Mouse (Mus musculus) testis, adult 2 months (tissue): ENCODE data around the gene Insig1. TPM values are rescaled to one million over a fixed set of nuclear protein-coding genes. Genes with fewer than 3 reads are reported as not detected.

ENCODE experiments used
- H3K27ac ChIP-seq: fragments of 200-500 bp; 2 replicates; pipeline ENCODE4 v1.5.1; 2012; ENCODE audit warnings: low read depth, low read length; ENCODE audit not compliant: control insufficient read depth, insufficient read depth
- H3K27me3 ChIP-seq: fragments of 200-500 bp; 2 replicates; pipeline ENCODE4 v1.6.1; 2012; ENCODE audit warnings: mild to moderate bottlenecking, low read length, moderate library complexity; ENCODE audit not compliant: control insufficient read depth, insufficient read depth
- H3K36me3 ChIP-seq: fragments of 200-500 bp; 2 replicates; pipeline ENCODE4 v1.6.1; 2012; ENCODE audit warnings: mild to moderate bottlenecking, low read length; ENCODE audit not compliant: control insufficient read depth, insufficient read depth
- H3K4me1 ChIP-seq: fragments of 200-500 bp; 2 replicates; pipeline ENCODE4 v1.6.1; 2012; ENCODE audit warnings: low read length; ENCODE audit not compliant: control insufficient read depth, insufficient read depth
- H3K4me3 ChIP-seq: fragments of 200-500 bp; 2 replicates; pipeline ENCODE4 v1.5.1; 2012; ENCODE audit warnings: low read depth, mild to moderate bottlenecking, low read length, moderate library complexity, mixed read lengths; ENCODE audit not compliant: control insufficient read depth
- CTCF ChIP-seq: fragments of 200-500 bp; IDR thresholded peaks from 2 replicates; pipeline ENCODE4 v1.5.1; 2012; ENCODE audit warnings: low read depth, mild to moderate bottlenecking, inconsistent platforms, low read length, moderate library complexity; ENCODE audit not compliant: control insufficient read depth, insufficient read depth, insufficient replicate concordance
- POLR2A ChIP-seq: fragments of 200-500 bp; IDR thresholded peaks from 2 replicates; pipeline ENCODE4 v1.6.1; 2012; ENCODE audit warnings: low read depth, mild to moderate bottlenecking, inconsistent platforms, low read length, moderate library complexity; ENCODE audit not compliant: control insufficient read depth
- polyA plus RNA-seq: library from polyadenylated mRNA; depleted of rRNA; stranded (reverse); fragments of >200 nt; gene quantifications from 2 replicates; pipeline ENCODE4 v1.2.3, GENCODE M21; 2012; rRNA removed

Insig1 gene
- polyA plus RNA-seq, 1 experiment: 14.1 TPM

DNA sequence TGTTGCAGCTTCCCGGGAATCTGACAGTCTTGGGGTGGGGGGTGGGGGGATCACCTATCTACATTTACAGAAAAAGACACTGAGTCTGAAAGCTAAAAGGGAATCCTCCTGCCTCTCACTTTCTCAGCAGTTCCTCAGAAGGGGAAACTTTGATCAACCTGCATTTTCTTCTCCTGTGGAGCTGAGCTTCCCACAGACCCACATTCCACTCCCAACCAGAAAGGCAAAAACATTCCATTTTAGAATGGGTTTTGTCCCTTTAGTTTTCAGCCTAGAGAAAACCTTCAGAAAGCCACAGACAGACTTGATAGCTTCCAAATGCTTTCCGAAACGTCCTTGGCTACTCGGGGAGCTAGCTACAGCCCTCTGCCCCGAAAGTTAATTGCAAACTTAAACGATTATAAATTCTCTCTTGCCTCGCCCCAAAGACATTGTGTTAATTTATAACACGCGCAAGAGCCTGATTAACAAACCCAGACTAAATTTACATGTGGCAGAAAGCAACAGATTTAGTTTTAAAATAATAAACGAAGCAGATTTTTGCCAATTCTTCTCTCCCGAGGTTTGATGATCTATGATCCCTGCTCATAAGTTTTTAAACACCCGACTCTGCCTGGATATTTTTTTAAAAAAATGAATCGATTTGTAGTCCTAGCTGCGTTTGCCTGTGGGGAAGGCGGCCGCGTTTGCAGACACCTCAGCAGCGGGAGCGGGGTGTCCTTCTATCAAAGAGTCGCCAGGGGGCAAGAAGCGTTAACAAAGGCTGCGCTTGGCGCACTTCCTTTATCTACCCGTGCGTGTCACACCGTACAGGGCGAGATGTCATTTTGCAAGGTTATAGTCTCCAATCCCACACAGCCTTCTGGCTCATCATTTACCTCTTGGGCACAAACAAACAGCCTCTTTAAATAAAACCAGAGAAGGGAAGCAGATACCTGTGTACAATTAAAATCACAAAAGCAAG, 51.6 kb downstream of the Insig1 start:
- H3K27me3 ChIP-seq: no peaks in the 10 kb centered on the region; the same call in 1 of the 2 replicates
- H3K4me3 ChIP-seq: no peak overlapping the region
- H3K4me1 ChIP-seq: peaks cover 8% of the 10 kb centered on the region
- no peaks in the 10 kb centered on the region for H3K36me3 ChIP-seq
- TF ChIP-seq POLR2A (no peak), CTCF (peak; percentile 48; the same call in 1 of the 2 replicates)
- no peak overlapping the region for H3K27ac ChIP-seq

DNA sequence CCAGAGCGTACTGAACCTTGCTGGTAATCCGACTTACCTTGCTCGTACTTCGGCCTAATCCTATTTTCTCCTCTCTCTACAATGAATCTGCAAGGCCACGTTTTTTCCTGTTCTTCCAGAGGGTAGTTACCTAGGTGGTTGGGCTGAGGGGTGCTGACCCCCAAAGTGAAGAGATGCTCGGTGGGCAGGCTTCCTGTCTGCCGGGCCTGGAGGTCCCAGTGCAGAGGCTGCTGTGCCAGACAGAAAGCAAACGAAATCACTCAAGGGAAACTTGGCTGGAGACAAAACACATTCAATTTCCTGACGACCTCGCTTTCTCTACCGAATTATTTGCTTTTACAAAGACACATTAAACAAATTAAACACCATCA, 52.3 kb downstream of the Insig1 start:
- Histone ChIP-seq H3K4me1 (peaks cover 2% of the 10 kb centered on the region), H3K4me3 (no peak overlapping the region), H3K27me3 (no peaks in the 10 kb centered on the region; the same call in 1 of the 2 replicates), H3K27ac (no peak overlapping the region), H3K36me3 (no peaks in the 10 kb centered on the region)
- no peak for TF ChIP-seq POLR2A
- TF ChIP-seq CTCF: no peak

DNA sequence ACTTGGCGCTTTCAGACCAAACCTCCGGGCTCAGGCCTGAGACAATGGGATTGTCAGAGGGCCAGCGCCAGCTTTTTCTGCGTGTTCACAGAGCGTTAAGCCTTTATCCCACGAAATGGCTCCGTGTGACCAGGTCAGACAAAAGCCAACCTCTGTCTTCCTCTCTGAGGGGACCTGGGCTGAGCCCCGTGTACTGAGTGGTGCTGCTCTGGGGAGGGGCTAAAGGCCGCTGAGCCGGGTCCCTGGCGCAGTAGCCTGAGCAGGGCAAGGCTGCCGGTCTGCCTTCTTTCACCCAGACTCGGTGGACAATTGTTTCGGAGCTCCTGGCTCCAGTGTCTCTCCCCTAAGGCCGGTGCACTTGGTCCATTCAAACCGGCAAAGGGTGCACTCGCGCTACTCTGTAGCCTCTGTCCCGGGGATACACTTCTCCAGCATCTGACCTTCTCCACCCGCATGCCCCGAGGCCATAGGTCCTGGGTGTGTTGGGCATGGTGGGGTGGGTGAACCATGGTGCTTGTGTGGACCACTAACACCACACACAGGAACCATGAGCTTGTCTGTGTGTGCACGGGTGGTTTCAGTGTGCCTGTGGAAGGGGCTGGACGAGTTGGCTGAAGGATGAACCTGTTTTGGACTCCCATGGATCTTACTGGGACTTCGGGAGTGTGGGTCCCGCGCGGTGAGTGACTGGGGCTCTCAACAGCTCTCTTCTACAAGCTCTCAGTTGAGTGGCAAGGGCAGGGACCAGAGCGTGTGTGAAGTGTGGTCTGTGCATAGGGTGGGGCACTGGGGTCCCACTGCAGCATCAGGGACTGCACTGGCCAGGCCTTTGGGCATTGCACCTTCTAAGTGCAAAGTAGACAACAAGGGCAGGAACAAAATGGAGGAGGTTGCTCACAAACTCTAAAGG, 53.4 kb downstream of the Insig1 start:
- Histone ChIP-seq H3K27ac (no peak overlapping the region), H3K27me3 (no peaks in the 10 kb centered on the region; the same call in 1 of the 2 replicates), H3K36me3 (no peaks in the 10 kb centered on the region)

More for the DNA sequence above, 53.4 kb downstream of the Insig1 start:
- H3K4me1 ChIP-seq: no peaks in the 10 kb centered on the region; the same call in none of the 2 replicates
- no peak overlapping the region for H3K4me3 ChIP-seq
- no peak for TF ChIP-seq POLR2A
- TF ChIP-seq CTCF: no peak

Other genes with a start within 250 kb of the Insig1 start
- not detected in 2 replicates for gene Htr5a, start 229.2 kb upstream of the Insig1 start, polyA plus RNA-seq
- gene En2, start 94.3 kb downstream of the Insig1 start, polyA plus RNA-seq: 0.36 and 0.53 TPM in 2 replicates
- gene Cnpy1, start 174.4 kb downstream of the Insig1 start, polyA plus RNA-seq: 0.05 and 0.07 TPM in 2 replicates
- 16.5 and 17.0 TPM in 2 replicates for gene Rbm33, start 245.8 kb downstream of the Insig1 start, polyA plus RNA-seq